In the genomic region with DNA sequence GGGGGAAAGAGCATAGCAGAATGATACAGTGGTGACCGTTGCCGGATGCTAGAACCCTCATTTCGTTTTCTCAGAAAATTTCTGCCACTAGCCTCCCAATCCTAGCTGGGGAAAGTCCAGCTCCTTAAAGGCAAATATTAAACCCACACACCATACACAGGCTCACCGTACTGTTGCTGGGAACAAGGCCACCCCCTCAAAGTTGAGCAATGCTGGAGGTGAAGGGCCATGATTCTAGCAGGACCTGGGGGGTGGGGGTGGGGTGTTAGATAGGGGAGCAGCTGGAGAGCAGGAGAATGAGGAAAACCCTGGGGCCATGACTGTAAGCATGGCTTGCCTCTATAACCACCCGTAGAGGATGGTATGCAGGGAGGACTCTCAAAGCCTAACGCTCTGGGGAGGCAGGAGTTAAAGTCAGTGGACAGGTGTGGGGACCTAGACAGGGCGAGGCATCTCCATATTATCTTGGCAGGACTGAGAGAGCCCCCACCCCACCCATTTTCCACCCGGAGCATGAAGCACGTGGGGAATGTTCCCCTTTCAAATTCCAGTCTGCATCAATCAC, we compare ENCODE assay signal across 12 mouse cellular contexts. TPM values are rescaled to one million over a fixed set of nuclear protein-coding genes. Genes with fewer than 3 reads are reported as not detected.
A peak's percentile ranks its signal among the peaks of the same experiment; 100 is the strongest.
DNase-seq lines count a peak whose midpoint lies in the region; ATAC-seq and TF ChIP-seq lines count a peak whose summit lies in the region.
"Had no signal": no experiment of that assay in that cellular context is flagged by ENCODE, and none has a peak within 500 bp of the region (broad histone marks: within the 10 kb centered on the region; RNA-seq: fewer than 3 reads in every experiment).

No protein-coding gene starts in this region.

- H3K27ac ChIP-seq in forebrain, embryonic 10.5 days = no peak overlapping the region
- no peak overlapping the region for H3K27ac ChIP-seq in forebrain, postnatal 0 days (ENCODE audit: low read depth, low read length)
- H3K27ac ChIP-seq in lung, embryonic 14.5 days (ENCODE audit: low read depth) = no peak overlapping the region
- peak overlapping the region; percentile 99 for H3K27ac ChIP-seq in limb, embryonic 10.5 days
- H3K27ac ChIP-seq in stomach, embryonic 15.5 days = peak overlapping the region; percentile 48; the same call in 1 of the 2 replicates

- peaks cover 14% of the 10 kb centered on the region for H3K36me3 ChIP-seq in forebrain, embryonic 10.5 days (replicated peaks)
- no peaks in the 10 kb centered on the region for H3K36me3 ChIP-seq in forebrain, postnatal 0 days (ENCODE audit: insufficient read depth)
- H3K36me3 ChIP-seq in lung, embryonic 14.5 days (ENCODE audit: insufficient read depth) = 0 out of 2 replicates have a peak, but pooled peaks cover 6% of the 10 kb centered on the region
- H3K36me3 ChIP-seq in limb, embryonic 10.5 days = peaks cover 43% of the 10 kb centered on the region
- no peaks in the 10 kb centered on the region; the same call in 1 of the 2 replicates for H3K36me3 ChIP-seq in stomach, embryonic 15.5 days

- no peak for ATAC-seq in forebrain, postnatal 0 days
- ATAC-seq in lung, embryonic 14.5 days (ENCODE audit: insufficient read depth) = peak; percentile 29; the same call in 1 of the 2 replicates
- 0 out of 2 replicates have a peak, but pooled peaks have one; percentile 18 for ATAC-seq in stomach, embryonic 15.5 days (ENCODE audit: insufficient read depth, low FRiP score, low read depth)

- H3K27me3 ChIP-seq in forebrain, embryonic 10.5 days (ENCODE audit: poor library complexity, severe bottlenecking) = peaks cover 82% of the 10 kb centered on the region
- H3K27me3 ChIP-seq in forebrain, postnatal 0 days (ENCODE audit: insufficient read depth, low read length) = peaks cover 55% of the 10 kb centered on the region
- peaks cover 66% of the 10 kb centered on the region for H3K27me3 ChIP-seq in lung, embryonic 14.5 days (ENCODE audit: insufficient read depth, low read length)
- peaks cover 77% of the 10 kb centered on the region for H3K27me3 ChIP-seq in limb, embryonic 10.5 days (ENCODE audit: low read depth, poor library complexity, severe bottlenecking)
- peaks cover 55% of the 10 kb centered on the region for H3K27me3 ChIP-seq in stomach, embryonic 15.5 days (replicated peaks)

- H3K4me2 ChIP-seq in forebrain, postnatal 0 days (ENCODE audit: low read depth) = no peak overlapping the region
- peak overlapping the region; percentile 73 for H3K4me2 ChIP-seq in lung, embryonic 14.5 days
- H3K4me2 ChIP-seq in stomach, embryonic 15.5 days = peak overlapping the region; percentile 56

- 7% methylated on average over 9 of the region's 9 CpGs for WGBS in forebrain, embryonic 10.5 days
- 6% methylated on average over 9 of the region's 9 CpGs for WGBS in forebrain, postnatal 0 days
- 13% methylated on average over 9 of the region's 9 CpGs for WGBS in lung, embryonic 14.5 days
- 19% methylated on average over 9 of the region's 9 CpGs for WGBS in lung, adult 2 months
- 5% methylated on average over 9 of the region's 9 CpGs for WGBS in limb, embryonic 10.5 days
- WGBS in stomach, embryonic 15.5 days = 13% methylated on average over 9 of the region's 9 CpGs

- no peak for DNase-seq in forebrain, embryonic 10.5 days (ENCODE audit: extremely low spot score, low spot score)
- DNase-seq in forebrain, postnatal 0 days = no peak
- DNase-seq in lung, embryonic 14.5 days = no peak
- DNase-seq in lung, adult 2 months = no peak
- DNase-seq in limb, embryonic 10.5 days (ENCODE audit: low spot score) = peak; percentile 57
- DNase-seq in right cerebral cortex, postnatal 36 days (ENCODE audit: low spot score in 2 of 2) = no peak
- no peak for DNase-seq in adrenal gland, postnatal 10 days
- DNase-seq: cerebellum, postnatal 14 days; right cerebral cortex, postnatal 14 days had no signal

- H3K4me3 ChIP-seq in forebrain, embryonic 10.5 days = peak overlapping the region; percentile 38; the same call in 1 of the 2 replicates
- no peak overlapping the region for H3K4me3 ChIP-seq in forebrain, postnatal 0 days (ENCODE audit: low read depth, low read length)
- H3K4me3 ChIP-seq in lung, embryonic 14.5 days (ENCODE audit: low read depth, low read length) = peak overlapping the region; percentile 40
- H3K4me3 ChIP-seq in lung, adult 2 months (replicated peaks; ENCODE audit: extremely low read depth, low read depth, low read length) = no peak overlapping the region
- peak overlapping the region; percentile 77 for H3K4me3 ChIP-seq in limb, embryonic 10.5 days
- H3K4me3 ChIP-seq in stomach, embryonic 15.5 days (replicated peaks) = peak overlapping the region; percentile 39

- H3K9ac ChIP-seq in forebrain, postnatal 0 days = no peak overlapping the region
- no peak overlapping the region for H3K9ac ChIP-seq in lung, embryonic 14.5 days
- H3K9ac ChIP-seq in stomach, embryonic 15.5 days = peak overlapping the region; percentile 30; the same call in 1 of the 2 replicates

- H3K9me3 ChIP-seq in forebrain, embryonic 10.5 days = peaks cover 20% of the 10 kb centered on the region
- no peaks in the 10 kb centered on the region for H3K9me3 ChIP-seq in forebrain, postnatal 0 days (ENCODE audit: low read length)
- peaks cover 5% of the 10 kb centered on the region; the same call in 1 of the 2 replicates for H3K9me3 ChIP-seq in lung, embryonic 14.5 days (ENCODE audit: low read depth, low read length)
- peaks cover 3% of the 10 kb centered on the region for H3K9me3 ChIP-seq in limb, embryonic 10.5 days (replicated peaks)
- H3K9me3 ChIP-seq in stomach, embryonic 15.5 days = no peaks in the 10 kb centered on the region

- TF ChIP-seq POLR2A in lung, adult 2 months (IDR thresholded peaks at IDR 0.05; ENCODE audit: borderline replicate concordance, extremely low read depth, low read depth, low read length) = no peak

- peaks cover 29% of the 10 kb centered on the region for H3K4me1 ChIP-seq in forebrain, embryonic 10.5 days
- no peaks in the 10 kb centered on the region for H3K4me1 ChIP-seq in forebrain, postnatal 0 days (ENCODE audit: insufficient read depth)
- no peaks in the 10 kb centered on the region for H3K4me1 ChIP-seq in lung, embryonic 14.5 days (ENCODE audit: insufficient read depth)
- H3K4me1 ChIP-seq in lung, adult 2 months (ENCODE audit: control insufficient read depth, insufficient read depth, low read length) = no peaks in the 10 kb centered on the region; the same call in 1 of the 2 replicates
- peaks cover 49% of the 10 kb centered on the region for H3K4me1 ChIP-seq in limb, embryonic 10.5 days
- peaks cover 18% of the 10 kb centered on the region; the same call in 1 of the 2 replicates for H3K4me1 ChIP-seq in stomach, embryonic 15.5 days

- no peak for TF ChIP-seq CTCF in forebrain, postnatal 0 days (IDR thresholded peaks at IDR 0.05; ENCODE audit: low read depth)
- no peak for TF ChIP-seq CTCF in lung, embryonic 14.5 days (IDR thresholded peaks at IDR 0.05; ENCODE audit: low read depth)
- TF ChIP-seq CTCF in lung, adult 2 months (IDR thresholded peaks at IDR 0.05; ENCODE audit: insufficient read depth, low read length) = no peak

RNA-seq across cellular contexts. Expression of a gene that starts 2.1 kb away (rescaled TPM):
- 126 and 132 TPM in 2 replicates for polyA plus RNA-seq in forebrain, embryonic 10.5 days (2016; fragmentation: Nextera tagmentation; extraction: Ambion mirVana)
- total RNA-seq in forebrain, postnatal 0 days (2014; rRNA removed) = 152 and 288 TPM in 2 replicates
- 149 and 152 TPM in 2 replicates for polyA plus RNA-seq in forebrain, postnatal 0 days (2015; fragmentation: Nextera tagmentation; extraction: Ambion mirVana)
- polyA plus RNA-seq in lung, embryonic 14.5 days (2014; fragmentation: Nextera tagmentation; extraction: Ambion mirVana) = 437 and 452 TPM in 2 replicates
- polyA plus RNA-seq in lung, adult 2 months (2012; rRNA removed) = 16.9 and 25.4 TPM in 2 replicates
- polyA plus RNA-seq in limb, embryonic 10.5 days (2016; fragmentation: Nextera tagmentation; extraction: Ambion mirVana) = 769 and 872 TPM in 2 replicates
- 964 and 1,001 TPM in 2 replicates for polyA plus RNA-seq in stomach, embryonic 15.5 days (2015; fragmentation: Nextera tagmentation; extraction: Ambion mirVana)
- 1,000 to 10,000 TPM; 1,376 to 1,421 TPM for total RNA-seq in adrenal gland, postnatal 10 days (2021)
- total RNA-seq: megakaryocyte-erythroid progenitor cell, adult 5-6 weeks had no signal

RNA-seq across cellular contexts. Expression of a gene that starts 5.2 kb away (rescaled TPM):
- polyA plus RNA-seq in forebrain, embryonic 10.5 days (2016; fragmentation: Nextera tagmentation; extraction: Ambion mirVana) = not detected in 2 replicates
- total RNA-seq in forebrain, postnatal 0 days (2014; rRNA removed) = 0.08 TPM in 1 of 2 replicates, not detected in the other
- polyA plus RNA-seq in forebrain, postnatal 0 days (2015; fragmentation: Nextera tagmentation; extraction: Ambion mirVana) = 0.06 TPM in 1 of 2 replicates, not detected in the other
- polyA plus RNA-seq in lung, embryonic 14.5 days (2014; fragmentation: Nextera tagmentation; extraction: Ambion mirVana) = not detected in 2 replicates
- 0.02 TPM in 1 of 2 replicates, not detected in the other for polyA plus RNA-seq in lung, adult 2 months (2012; rRNA removed)
- polyA plus RNA-seq in limb, embryonic 10.5 days (2016; fragmentation: Nextera tagmentation; extraction: Ambion mirVana) = 0.09 and 0.11 TPM in 2 replicates
- 0.10 and 0.14 TPM in 2 replicates for polyA plus RNA-seq in stomach, embryonic 15.5 days (2015; fragmentation: Nextera tagmentation; extraction: Ambion mirVana)
- total RNA-seq in adrenal gland, postnatal 10 days (2021) = under 1 TPM in 1 of 2 experiments, not detected in 1; 0.09 TPM
- total RNA-seq: gastrocnemius, adult 8-10 months; megakaryocyte-erythroid progenitor cell, adult 5-6 weeks had no signal

Comparison
In these comparisons a context has a peak if more than half of its experiments do, and no peak if none do; other contexts are left out.
1. H3K4me3 ChIP-seq: peak in forebrain, embryonic 10.5 days (single experiment), lung, embryonic 14.5 days (single experiment), limb, embryonic 10.5 days (single experiment) and stomach, embryonic 15.5 days (single experiment); none in forebrain, postnatal 0 days (single experiment) and lung, adult 2 months (single experiment).
2. H3K27ac ChIP-seq: peak in limb, embryonic 10.5 days (single experiment) and stomach, embryonic 15.5 days (single experiment); none in forebrain, embryonic 10.5 days (single experiment), forebrain, postnatal 0 days (single experiment) and lung, embryonic 14.5 days (single experiment).